Mouse (Mus musculus): ENCODE results near the gene Specc1l. TPM values are rescaled to one million over a fixed set of nuclear protein-coding genes. Genes with fewer than 3 reads are reported as not detected.

The Specc1l gene
- polyA plus RNA-seq, 1 experiment from 2014 or later, result 48.2 TPM

GRCm38 (mm10) chr10:75355341-75355740 lies 143.5 kb downstream of the Specc1l start:
- no peaks in the 10 kb centered on the region for H3K27me3 ChIP-seq (ENCODE audit: control insufficient read depth, insufficient read depth, low read depth, low read length)
- no peaks in the 10 kb centered on the region for H3K36me3 ChIP-seq (ENCODE audit: control insufficient read depth, insufficient read depth, low read length)
- H3K4me2 ChIP-seq (ENCODE audit: low read depth, low read length), result no peak overlapping the region
- no peak overlapping the region for H3K9ac ChIP-seq (ENCODE audit: low read length)
- 62% methylated on average over 4 of the region's 4 CpGs for WGBS
- peaks cover 2% of the 10 kb centered on the region; the same call in 1 of the 2 replicates for H3K4me1 ChIP-seq (replicated peaks; ENCODE audit: control insufficient read depth, insufficient read depth, low read length)
- H3K4me3 ChIP-seq (ENCODE audit: low read length), result no peak overlapping the region
- H3K27ac ChIP-seq (ENCODE audit: low read length), result no peak overlapping the region
- no peaks in the 10 kb centered on the region for H3K9me3 ChIP-seq (ENCODE audit: control insufficient read depth, low read length)
- ATAC-seq (ENCODE audit: low read depth), result no peak

Other genes with a start within 250 kb of the Specc1l start
- 1.9 and 2.1 TPM in 2 replicates for gene Gnaz, start 244.9 kb upstream of the Specc1l start, polyA plus RNA-seq (2015; fragmentation: Nextera tagmentation; extraction: Ambion mirVana)
- gene Rsph14, start 179.5 kb upstream of the Specc1l start, polyA plus RNA-seq (2015; fragmentation: Nextera tagmentation; extraction: Ambion mirVana), result 3.3 and 5.0 TPM in 2 replicates
- 12.9 and 13.2 TPM in 2 replicates for gene Rab36, start 175.0 kb upstream of the Specc1l start, polyA plus RNA-seq (2015; fragmentation: Nextera tagmentation; extraction: Ambion mirVana)
- 11.2 and 14.3 TPM in 2 replicates for gene Bcr, start 151.5 kb upstream of the Specc1l start, polyA plus RNA-seq (2015; fragmentation: Nextera tagmentation; extraction: Ambion mirVana)
- 8.9 and 9.2 TPM in 2 replicates for gene Adora2a, start 104.8 kb downstream of the Specc1l start, polyA plus RNA-seq (2015; fragmentation: Nextera tagmentation; extraction: Ambion mirVana)
- gene Upb1, start 189.0 kb downstream of the Specc1l start, polyA plus RNA-seq (2015; fragmentation: Nextera tagmentation; extraction: Ambion mirVana), result 0.44 and 1.6 TPM in 2 replicates

Data from lung, embryonic 16.5 days (tissue).